Mouse (Mus musculus) layer of hippocampus, postnatal 25 days (tissue): Measurements from ENCODE around the gene Kif6. TPM values are rescaled to one million over a fixed set of nuclear protein-coding genes. Genes with fewer than 3 reads are reported as not detected.
A peak's percentile ranks its signal among the peaks of the same experiment; 100 is the strongest.

Experiments
- DNase-seq, 2 experiments: peaks; one replicate each; pipeline ENCODE4 v3.0.0; 2022; ENCODE audit warnings: mixed read lengths in 2 of 2, low spot score in 1 of 2; ENCODE audit errors: extremely low spot score in 1 of 2
- total RNA-seq, 2 experiments: library from RNA; stranded (reverse); gene quantifications; 2 replicates each; pipeline ENCODE4 v1.2.3; 2021

Gene Kif6
- total RNA-seq, 2 experiments from 2014 or later = 3.0 to 3.9 TPM

DNA sequence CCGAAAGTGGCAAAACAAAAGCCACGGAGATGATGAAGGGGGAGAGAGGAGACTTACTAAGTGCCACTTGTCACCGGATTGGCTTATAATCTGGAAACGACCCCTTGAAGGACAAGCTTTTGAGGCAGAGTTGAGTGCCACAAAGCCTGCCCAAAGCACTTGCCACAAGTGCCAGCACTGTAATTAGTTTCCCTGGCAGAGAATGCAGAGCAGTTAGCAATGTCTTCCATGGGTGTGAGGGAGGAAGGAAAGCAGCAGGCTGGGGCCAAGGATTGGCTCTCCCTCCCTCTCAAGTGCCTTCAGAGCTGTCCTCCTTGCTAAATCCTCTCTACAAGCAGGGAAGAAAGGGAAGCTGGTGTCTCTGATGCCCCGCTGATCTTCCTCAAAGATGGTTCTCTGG is 210.9 kb downstream of the Kif6 start:
- no peak for DNase-seq

- DNase-seq = no peak
Measured at GRCm38 (mm10) chr17:49831745-49832144, 216.8 kb downstream of the Kif6 start.

- DNase-seq = no peak
Measured at GRCm38 (mm10) chr17:49834044-49834545, 219.2 kb downstream of the Kif6 start.

- DNase-seq = no peak
Measured at GRCm38 (mm10) chr17:49837417-49837816, 222.5 kb downstream of the Kif6 start.

DNA sequence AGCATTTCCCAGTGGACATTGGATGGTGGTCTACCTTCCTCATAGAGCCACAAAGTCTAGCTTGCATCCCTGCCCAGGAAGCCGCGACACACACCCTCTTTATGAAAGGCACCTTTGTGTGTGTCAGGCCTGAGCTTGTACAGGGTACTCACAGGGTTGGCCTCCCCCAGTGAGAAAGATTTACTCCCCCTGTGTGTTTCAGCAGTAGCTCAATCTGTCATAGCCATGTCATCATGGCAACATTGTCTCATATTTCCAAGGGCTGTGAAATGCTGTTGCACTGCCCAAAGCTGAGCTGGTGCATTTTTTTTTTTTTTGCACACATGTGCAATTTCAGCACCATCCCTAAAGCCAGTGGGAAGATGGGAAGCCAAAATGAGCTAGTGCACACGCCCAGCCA is 224.3 kb downstream of the Kif6 start:
- no peak for DNase-seq

GRCm38 (mm10) chr17:49851210-49851609 is 236.3 kb downstream of the Kif6 start:
- DNase-seq = no peak

- DNase-seq = no peak
Measured at GRCm38 (mm10) chr17:49852183-49852582, 237.2 kb downstream of the Kif6 start.

DNA sequence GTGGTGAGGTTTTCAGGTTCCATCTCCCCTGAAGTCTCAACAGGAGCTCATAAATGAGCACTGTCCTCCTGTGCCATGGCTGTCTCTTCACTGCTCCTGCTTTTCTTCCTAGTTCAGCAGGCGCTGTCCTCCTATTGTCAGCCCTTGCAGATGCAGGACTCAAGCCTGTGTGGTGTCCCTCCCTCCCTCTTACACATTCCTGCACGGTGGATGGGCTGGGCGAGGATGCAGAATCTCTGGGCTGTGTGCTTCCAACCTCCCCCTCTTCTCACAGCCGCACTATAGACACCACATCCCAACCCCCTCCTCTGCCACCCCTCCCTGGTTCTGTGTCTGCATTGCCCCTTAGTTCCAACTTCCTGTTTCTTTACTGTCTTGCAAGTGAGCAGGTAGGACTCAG is 240.8 kb downstream of the Kif6 start:
- DNase-seq = no peak

- DNase-seq = no peak
Measured at GRCm38 (mm10) chr17:49860057-49860816, 245.3 kb downstream of the Kif6 start.

- DNase-seq = no peak
Measured at GRCm38 (mm10) chr17:49863597-49863996, 248.7 kb downstream of the Kif6 start.

DNA sequence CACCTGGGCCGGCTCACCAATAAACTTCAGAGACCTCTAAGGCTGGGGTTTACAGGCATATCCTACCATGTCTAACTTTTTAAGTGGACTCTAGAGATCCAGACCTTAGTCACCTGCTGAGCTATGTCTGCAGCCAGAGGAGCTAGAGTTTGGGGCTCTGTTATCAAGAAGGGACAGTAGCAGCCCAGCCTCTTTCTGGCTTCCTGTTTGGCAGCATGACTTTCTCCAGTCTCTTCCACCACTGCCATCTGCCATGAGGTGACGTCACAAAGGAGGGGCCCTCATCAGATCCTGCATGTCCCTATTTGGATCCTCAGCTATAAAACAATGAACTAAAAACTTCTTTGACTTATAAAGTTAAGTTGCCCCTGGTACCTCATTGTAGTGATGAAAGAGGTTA is 250.7 kb downstream of the Kif6 start:
- no peak for DNase-seq

GRCm38 (mm10) chr17:49866653-49867215 is 251.8 kb downstream of the Kif6 start:
- DNase-seq = no peak

- DNase-seq = peak in 1 of 2 experiments; percentile 8
Measured at GRCm38 (mm10) chr17:49867321-49868137, 252.6 kb downstream of the Kif6 start.

- no peak for DNase-seq
Measured at GRCm38 (mm10) chr17:49869246-49869645, 254.3 kb downstream of the Kif6 start.

DNA sequence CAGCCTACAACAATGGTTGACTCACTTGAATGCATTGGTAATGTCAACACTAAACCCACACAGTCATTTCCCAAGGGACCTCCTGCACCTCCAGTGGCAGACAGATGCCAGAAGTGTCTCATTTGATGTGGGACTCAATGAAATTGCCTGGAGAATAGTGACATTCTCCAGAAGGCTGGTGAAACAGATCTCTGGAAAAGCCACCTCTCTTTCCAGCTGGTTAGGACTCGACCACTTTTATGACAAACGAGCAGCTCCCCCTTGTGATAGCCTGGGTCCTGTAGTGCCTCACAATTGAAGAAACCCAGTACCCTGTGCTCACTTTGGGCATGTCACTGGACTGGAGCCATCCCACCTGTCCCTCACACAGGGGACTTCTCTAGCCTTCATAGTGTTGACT is 257.4 kb downstream of the Kif6 start:
- no peak for DNase-seq

GRCm38 (mm10) chr17:49874746-49875145 is 259.8 kb downstream of the Kif6 start:
- DNase-seq = no peak

DNA sequence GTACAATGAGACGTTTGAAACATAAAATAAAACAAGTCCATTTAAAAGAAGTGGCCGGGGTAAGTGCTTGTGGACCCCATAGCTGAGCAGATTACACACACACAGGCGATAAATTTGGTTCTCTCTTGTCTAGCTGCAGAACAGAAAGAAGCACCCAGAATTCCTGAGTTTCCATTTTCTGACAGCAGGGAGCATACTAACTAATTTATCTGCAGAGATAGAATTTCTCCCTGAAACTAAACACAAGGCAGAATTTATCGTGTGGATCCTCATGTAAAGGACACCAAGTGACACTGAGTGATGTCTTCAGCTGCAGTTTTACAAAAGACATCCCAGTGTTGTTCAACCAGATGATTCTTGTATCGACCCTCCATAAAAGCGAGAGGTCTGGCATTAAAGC is 260.5 kb downstream of the Kif6 start:
- no peak for DNase-seq

DNA sequence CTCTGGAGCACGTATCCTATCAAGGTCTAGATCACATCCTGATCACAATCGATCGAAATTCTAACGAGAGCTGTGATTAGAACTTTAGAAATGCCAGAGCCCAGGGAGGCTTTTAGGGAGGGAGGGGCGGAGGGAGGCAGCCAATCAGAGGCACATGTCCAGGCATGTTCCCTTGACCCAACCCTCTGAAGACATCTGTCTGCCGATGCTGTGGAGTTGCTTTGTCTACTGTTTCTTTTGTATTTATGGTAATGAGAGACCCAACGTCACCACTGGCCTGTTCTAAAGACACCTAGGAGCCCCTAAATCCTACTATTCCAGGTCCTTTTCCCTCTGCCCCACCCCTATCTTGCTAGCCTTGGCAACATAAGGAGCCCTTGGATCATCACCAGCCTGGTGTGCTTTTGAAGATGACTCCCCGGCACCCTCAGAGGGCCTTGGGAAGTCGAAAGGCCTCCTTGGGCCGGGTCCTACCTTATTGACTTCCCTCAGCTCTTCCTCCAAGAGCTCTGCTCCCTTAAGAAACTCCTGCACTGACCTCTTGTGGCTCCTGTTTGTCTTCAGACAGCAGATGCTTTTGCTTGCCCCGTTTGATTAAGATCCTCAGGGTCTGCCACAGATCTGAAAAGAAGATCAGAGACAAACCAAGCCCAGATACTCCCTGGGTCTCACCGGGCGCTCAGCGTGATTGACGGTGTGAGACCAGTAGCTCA is 261.2 kb downstream of the Kif6 start:
- DNase-seq = no peak

DNA sequence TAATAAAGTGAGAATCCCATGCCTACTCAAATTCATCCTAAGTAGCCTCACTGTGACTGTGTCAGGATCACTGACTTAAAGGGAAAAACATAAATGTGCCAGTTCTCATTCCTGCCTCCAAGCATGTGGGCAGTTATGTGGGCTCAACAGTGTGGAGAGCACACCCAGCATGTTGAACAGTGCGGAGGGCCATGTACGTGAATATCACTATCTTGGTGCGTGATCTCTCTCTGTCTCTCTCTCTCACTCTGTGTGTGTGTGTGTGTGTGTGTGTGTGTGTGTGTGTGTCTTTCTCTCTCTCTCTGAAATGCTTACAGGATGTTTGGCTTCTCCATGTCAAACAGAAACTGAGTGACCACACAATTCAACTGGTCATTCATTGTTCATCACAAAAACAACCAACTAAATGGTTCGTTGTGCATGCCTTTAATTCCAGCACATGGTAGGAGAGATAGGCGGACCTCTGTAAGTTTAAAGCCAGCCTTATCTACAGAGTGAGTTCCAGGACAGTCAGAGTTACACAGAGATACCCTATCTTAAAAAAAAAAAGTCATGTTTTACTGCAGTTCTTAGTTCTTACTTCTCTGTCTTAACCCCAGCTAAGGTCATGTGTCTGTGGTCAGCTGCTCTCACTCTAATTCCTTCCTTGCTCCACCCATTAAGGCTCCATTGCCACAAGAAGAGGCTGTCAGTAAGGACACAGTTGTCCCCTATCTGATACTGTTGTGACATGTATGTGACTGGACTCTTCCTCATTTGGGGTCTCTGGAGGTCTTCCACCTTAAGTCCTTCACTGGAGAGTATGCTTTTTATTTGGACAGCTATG is 266.2 kb downstream of the Kif6 start:
- DNase-seq = no peak

- no peak for DNase-seq
Measured at GRCm38 (mm10) chr17:49881796-49882195, 266.9 kb downstream of the Kif6 start.
